In genomic region chr5:123133784-123134143, GRCm38 (mm10) we compare ENCODE assay signal across 8 mouse cellular contexts. TPM values are rescaled to one million over a fixed set of nuclear protein-coding genes. Genes with fewer than 3 reads are reported as not detected.
DNase-seq lines count a peak whose midpoint lies in the region; ATAC-seq and TF ChIP-seq lines count a peak whose summit lies in the region.

No protein-coding gene starts in this region.

- DNase-seq in cerebellum, postnatal 10 days, result peak; percentile 62 to 70
- DNase-seq in right cerebral cortex, adult 18-20 months, result peak; percentile 39
- DNase-seq in right cerebral cortex, postnatal 25 days, result no peak
- peak; percentile 75 for DNase-seq in limb, embryonic 14.5 days (ENCODE audit: low spot score)
- no peak for DNase-seq in right cerebral cortex, postnatal 14 days
- DNase-seq in cerebellum, adult 9-10 months, result no peak

- 12% methylated on average over 7 of the region's 7 CpGs for WGBS in limb, embryonic 14.5 days
- 24% methylated on average over 7 of the region's 7 CpGs for WGBS in stomach, embryonic 15.5 days

- peaks cover 47% of the 10 kb centered on the region for H3K36me3 ChIP-seq in limb, embryonic 14.5 days (ENCODE audit: control insufficient read depth, insufficient read depth, low read length)
- H3K36me3 ChIP-seq in stomach, embryonic 15.5 days, result no peaks in the 10 kb centered on the region

- H3K27ac ChIP-seq in limb, embryonic 14.5 days (replicated peaks; ENCODE audit: low read depth, low read length), result peak overlapping the region; percentile 100
- peak overlapping the region; percentile 100 for H3K27ac ChIP-seq in stomach, embryonic 15.5 days

- peak overlapping the region; percentile 93; the same call in 1 of the 2 replicates for H3K4me3 ChIP-seq in limb, embryonic 14.5 days (replicated peaks; ENCODE audit: low read length)
- no peak overlapping the region for H3K4me3 ChIP-seq in stomach, embryonic 15.5 days (replicated peaks)

- ATAC-seq in cerebellum, adult (ENCODE audit: insufficient number of reproducible peaks, low FRiP score, low TSS enrichment), result no peak
- peak; percentile 21 for ATAC-seq in limb, embryonic 14.5 days (ENCODE audit: low FRiP score, low read depth)
- no peak for ATAC-seq in stomach, embryonic 15.5 days (ENCODE audit: insufficient read depth, low FRiP score, low read depth)

- H3K9ac ChIP-seq in limb, embryonic 14.5 days (ENCODE audit: low read depth, low read length, severe bottlenecking), result no peak overlapping the region
- no peak overlapping the region for H3K9ac ChIP-seq in stomach, embryonic 15.5 days

- peaks cover 68% of the 10 kb centered on the region for H3K4me1 ChIP-seq in limb, embryonic 14.5 days (ENCODE audit: control insufficient read depth, insufficient read depth, low read length)
- peaks cover 64% of the 10 kb centered on the region for H3K4me1 ChIP-seq in stomach, embryonic 15.5 days

- no peaks in the 10 kb centered on the region for H3K9me3 ChIP-seq in limb, embryonic 14.5 days (ENCODE audit: control insufficient read depth, low read length)
- no peaks in the 10 kb centered on the region for H3K9me3 ChIP-seq in stomach, embryonic 15.5 days

- peak overlapping the region; percentile 100 for H3K4me2 ChIP-seq in limb, embryonic 14.5 days (replicated peaks; ENCODE audit: low read depth, low read length, severe bottlenecking)
- peak overlapping the region; percentile 87 for H3K4me2 ChIP-seq in stomach, embryonic 15.5 days

- TF ChIP-seq POLR2A in limb, embryonic 14.5 days (IDR thresholded peaks at IDR 0.05; ENCODE audit: borderline replicate concordance, extremely low read depth, insufficient read depth, insufficient read length), result no peak

- no peaks in the 10 kb centered on the region for H3K27me3 ChIP-seq in limb, embryonic 14.5 days (ENCODE audit: control insufficient read depth, insufficient read depth, low read length)
- no peaks in the 10 kb centered on the region for H3K27me3 ChIP-seq in stomach, embryonic 15.5 days (replicated peaks)

RNA-seq across cellular contexts. Expression of gene Rhof, which starts 1.3 kb away (rescaled TPM):
- polyA plus RNA-seq in limb, embryonic 14.5 days (2012; rRNA removed), result 5.8 and 6.6 TPM in 2 replicates
- 3.9 and 4.9 TPM in 2 replicates for polyA plus RNA-seq in limb, embryonic 14.5 days (2014; fragmentation: Nextera tagmentation; extraction: Ambion mirVana)
- polyA plus RNA-seq in stomach, embryonic 15.5 days (2015; fragmentation: Nextera tagmentation; extraction: Ambion mirVana), result 1.9 and 2.3 TPM in 2 replicates

RNA-seq across cellular contexts. Expression of gene Setd1b, which starts 8.2 kb away (rescaled TPM):
- 15.0 and 17.5 TPM in 2 replicates for polyA plus RNA-seq in limb, embryonic 14.5 days (2012; rRNA removed)
- 11.7 and 13.2 TPM in 2 replicates for polyA plus RNA-seq in limb, embryonic 14.5 days (2014; fragmentation: Nextera tagmentation; extraction: Ambion mirVana)
- 9.4 and 9.6 TPM in 2 replicates for polyA plus RNA-seq in stomach, embryonic 15.5 days (2015; fragmentation: Nextera tagmentation; extraction: Ambion mirVana)

RNA-seq across cellular contexts. Expression of gene Psmd9, which starts 35.4 kb away (rescaled TPM):
- 44.0 and 47.0 TPM in 2 replicates for polyA plus RNA-seq in limb, embryonic 14.5 days (2012; rRNA removed)
- 61.1 and 65.1 TPM in 2 replicates for polyA plus RNA-seq in limb, embryonic 14.5 days (2014; fragmentation: Nextera tagmentation; extraction: Ambion mirVana)
- polyA plus RNA-seq in stomach, embryonic 15.5 days (2015; fragmentation: Nextera tagmentation; extraction: Ambion mirVana), result 67.6 and 76.0 TPM in 2 replicates

RNA-seq across cellular contexts. Expression of gene Hpd, which starts 48.8 kb away (rescaled TPM):
- polyA plus RNA-seq in limb, embryonic 14.5 days (2012; rRNA removed), result not detected in 2 replicates
- not detected in 2 replicates for polyA plus RNA-seq in limb, embryonic 14.5 days (2014; fragmentation: Nextera tagmentation; extraction: Ambion mirVana)
- 2.2 and 5.3 TPM in 2 replicates for polyA plus RNA-seq in stomach, embryonic 15.5 days (2015; fragmentation: Nextera tagmentation; extraction: Ambion mirVana)

Comparison
In these comparisons a context has a peak if more than half of its experiments do, and no peak if none do; other contexts are left out.
1. DNase-seq: peak in cerebellum, postnatal 10 days (2 of 2), right cerebral cortex, adult 18-20 months (single experiment) and limb, embryonic 14.5 days (single experiment); none in right cerebral cortex, postnatal 25 days (single experiment), right cerebral cortex, postnatal 14 days (single experiment) and cerebellum, adult 9-10 months (single experiment).